Mouse (Mus musculus) left cerebral cortex, adult 18-20 months (tissue): Measurements from ENCODE around the gene Sstr4. TPM values are rescaled to one million over a fixed set of nuclear protein-coding genes. Genes with fewer than 3 reads are reported as not detected.
A peak's percentile ranks its signal among the peaks of the same experiment; 100 is the strongest.

Source experiments
- DNase-seq, 2 experiments: peaks; one replicate each; pipeline ENCODE4 v3.0.0; 2021 to 2022; ENCODE audit warnings: low spot score in 2 of 2, mixed read lengths in 1 of 2
- long read RNA-seq, 2 experiments: library from polyadenylated mRNA; stranded (forward); transcript quantifications; one replicate each; pipeline ENCODE4 v2.0.0; 2021
- total RNA-seq, 2 experiments: library from RNA; stranded (reverse); gene quantifications; 2 replicates each; pipeline ENCODE4 v1.2.3; 2021

Sstr4 gene
- 10 to 100 TPM; 27.4 to 35.5 TPM for total RNA-seq
- long read RNA-seq, experiment 1, transcript Sstr4-201 (1 exons, 1,424 nt) = major isoform, 10 of 12 reads
- long read RNA-seq, experiment 1, partial matches to known transcripts = 0 of 12 reads
- long read RNA-seq, experiment 1, other reads (novel, unspliced or antisense) = 2 of 12 reads
- long read RNA-seq, experiment 2, transcript Sstr4-201 (1 exons, 1,424 nt) = major isoform, 6 of 6 reads
- long read RNA-seq, experiment 2, partial matches to known transcripts = 0 of 6 reads
- long read RNA-seq, experiment 2, other reads (novel, unspliced or antisense) = 0 of 6 reads

DNA sequence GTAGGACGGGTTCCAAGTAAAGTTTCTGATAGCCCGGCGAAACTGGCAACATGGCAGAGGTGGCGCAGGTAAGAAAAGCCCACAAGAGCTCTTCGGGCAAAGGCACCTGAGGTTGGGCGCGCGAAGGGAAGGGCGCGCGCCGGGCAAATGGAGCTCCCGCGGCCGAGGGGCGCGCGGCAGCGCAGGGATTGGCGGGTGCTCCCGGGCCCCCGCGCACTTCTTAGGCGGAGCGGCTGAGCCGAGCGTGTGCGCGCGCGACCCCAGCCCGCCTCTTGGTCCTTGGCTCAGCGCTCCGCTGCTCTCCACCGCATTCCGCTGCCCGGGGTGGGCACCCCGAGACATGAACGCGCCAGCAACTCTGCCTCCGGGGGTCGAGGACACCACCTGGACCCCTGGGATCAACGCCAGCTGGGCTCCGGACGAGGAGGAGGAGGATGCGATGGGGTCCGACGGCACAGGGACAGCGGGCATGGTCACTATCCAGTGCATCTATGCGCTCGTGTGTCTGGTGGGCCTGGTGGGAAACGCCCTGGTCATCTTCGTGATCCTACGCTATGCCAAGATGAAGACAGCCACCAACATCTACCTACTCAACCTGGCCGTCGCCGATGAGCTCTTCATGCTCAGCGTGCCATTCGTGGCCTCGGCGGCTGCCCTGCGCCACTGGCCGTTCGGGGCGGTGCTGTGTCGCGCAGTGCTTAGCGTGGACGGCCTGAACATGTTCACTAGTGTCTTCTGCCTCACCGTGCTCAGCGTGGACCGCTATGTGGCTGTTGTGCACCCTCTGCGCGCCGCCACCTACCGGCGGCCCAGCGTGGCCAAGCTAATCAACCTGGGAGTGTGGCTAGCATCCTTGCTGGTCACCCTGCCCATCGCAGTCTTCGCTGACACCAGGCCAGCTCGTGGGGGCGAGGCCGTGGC, at the start of gene Sstr4:
Gene Sstr4 (plus strand): TSS at position 214 of the 921 bp plus-strand sequence.
- DNase-seq = peak; percentile 63 to 72

DNA sequence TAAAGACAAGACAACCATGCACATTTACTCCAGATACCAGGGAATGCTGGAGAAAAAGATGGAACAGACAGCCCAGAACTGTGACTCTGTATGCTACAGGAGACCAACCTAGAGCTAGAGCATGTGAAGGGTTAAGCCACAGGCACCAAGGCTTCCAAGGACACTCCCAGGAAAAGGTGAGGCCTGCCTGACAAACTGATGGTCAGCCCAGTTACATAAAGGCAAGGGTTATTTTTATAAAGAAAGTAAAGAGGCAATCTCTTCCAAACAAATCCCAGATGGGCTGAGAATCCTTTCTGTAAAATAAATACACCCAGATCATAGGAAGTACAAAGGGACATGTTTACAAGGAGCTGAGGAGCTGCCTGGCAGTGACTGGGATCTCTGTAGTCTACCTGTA, 49.8 kb upstream of the Sstr4 start:
- DNase-seq = no peak

DNA sequence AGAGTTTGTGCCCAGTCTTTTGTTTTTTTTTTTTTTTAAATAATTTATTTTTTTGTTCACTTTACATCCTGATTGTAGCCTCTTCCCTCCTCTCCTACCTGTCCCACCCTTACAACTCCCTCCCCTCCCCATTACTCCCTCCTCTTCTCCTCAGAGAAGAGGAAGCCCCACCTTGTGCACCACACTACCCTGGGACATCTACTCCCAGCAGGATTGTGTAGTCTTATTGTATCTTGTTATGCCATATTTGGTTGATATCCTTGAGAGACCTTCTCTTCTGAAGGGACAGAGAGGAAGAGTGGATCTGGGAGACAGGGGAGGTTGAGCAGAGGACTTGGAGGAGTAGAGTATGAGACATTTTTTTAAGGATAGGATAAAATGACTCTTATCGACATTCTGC, 48.2 kb upstream of the Sstr4 start:
- DNase-seq = no peak

DNA sequence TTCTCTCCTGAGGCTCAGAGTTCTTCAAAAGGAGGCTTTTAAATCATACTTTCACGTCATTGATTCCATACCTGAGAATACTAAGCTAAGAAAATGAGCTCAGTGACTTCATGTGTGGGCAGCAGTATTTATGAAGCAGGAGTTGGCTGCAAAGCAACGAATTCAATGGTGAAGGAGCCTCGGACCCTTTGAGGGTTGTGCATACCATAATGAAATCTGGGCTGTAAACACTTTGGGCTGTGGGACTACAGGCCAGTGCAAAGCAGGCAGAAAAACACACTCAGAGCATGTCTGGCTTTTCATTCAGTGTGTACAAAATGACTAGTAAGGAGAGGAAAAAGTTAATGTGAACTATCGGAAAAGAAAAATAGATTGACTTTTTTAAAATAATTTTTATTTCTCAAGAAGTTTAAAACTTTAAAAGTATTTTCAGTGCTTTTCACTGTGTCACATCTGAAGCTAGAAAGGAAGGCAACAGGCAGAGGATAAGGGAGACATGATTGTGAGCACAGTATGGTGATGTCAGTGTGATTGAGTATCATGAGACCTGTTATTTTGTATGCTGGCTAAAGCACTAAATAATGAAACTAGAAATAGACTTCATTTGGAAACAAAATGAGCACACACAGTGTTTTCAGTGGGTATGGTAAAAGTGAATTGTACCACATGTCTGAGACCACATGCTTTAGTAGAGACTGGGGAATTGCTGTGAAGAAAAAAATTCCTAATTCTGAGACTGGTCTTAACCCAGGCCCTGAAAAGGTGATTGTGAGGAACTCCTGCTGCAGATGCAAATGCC, 45.4 kb upstream of the Sstr4 start:
- DNase-seq = no peak

DNA sequence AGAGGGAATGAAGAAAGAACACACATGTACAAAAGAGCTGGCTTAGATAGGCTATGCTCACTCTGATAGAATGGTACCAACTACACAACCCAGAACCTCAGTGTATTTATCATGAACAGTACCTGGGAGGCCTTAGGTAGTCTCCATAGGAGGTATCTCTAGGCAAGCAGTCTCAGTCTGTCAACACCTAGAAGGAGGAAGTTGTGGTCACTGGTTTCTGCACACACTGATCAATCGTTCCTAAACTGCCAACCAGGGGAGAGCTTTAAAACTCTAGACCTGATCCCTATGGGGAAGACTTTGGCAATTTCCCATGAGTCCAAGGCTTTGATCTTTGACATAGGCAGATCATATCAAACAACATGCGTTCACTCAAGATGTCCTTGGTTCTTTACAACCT, 44.7 kb upstream of the Sstr4 start:
- DNase-seq = no peak

DNA sequence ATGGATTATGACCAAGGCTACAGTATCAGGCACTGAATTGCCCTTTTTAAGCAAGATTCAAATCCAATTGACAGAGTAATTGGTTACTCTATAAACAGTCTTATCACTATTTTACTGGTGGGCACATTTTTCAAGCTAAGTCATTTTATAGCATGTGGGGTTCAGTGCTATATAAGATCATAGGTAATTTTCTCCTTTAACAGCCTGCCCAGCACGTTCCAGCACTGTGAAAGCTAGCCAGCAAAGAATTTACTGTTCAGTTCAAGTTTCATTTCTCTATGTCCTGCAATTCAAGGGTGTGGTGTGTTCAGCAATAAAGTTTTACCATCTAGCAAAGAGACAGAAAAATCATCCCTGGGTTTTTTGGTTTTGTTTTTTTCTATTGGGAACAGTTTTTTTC, 42.5 kb upstream of the Sstr4 start:
- no peak for DNase-seq

DNA sequence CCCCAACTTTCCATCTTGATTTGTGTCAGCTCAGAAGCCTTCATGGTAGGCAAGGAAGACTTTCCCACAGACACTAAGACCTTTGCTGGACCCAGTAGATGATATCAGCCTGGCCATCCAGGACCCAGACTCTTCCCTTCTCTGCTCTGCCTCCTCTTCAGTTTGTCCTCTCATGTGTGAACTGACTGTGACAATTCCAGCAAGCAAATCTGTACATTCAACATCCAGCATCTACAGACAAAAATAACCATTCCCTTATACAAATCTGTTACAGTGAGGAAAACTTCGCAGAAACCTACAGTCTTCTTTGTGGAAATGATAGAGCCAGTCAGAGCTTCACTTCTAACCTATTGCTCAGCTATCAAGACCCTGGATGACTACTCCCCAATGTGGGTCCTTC, 38.0 kb upstream of the Sstr4 start:
- DNase-seq = no peak

DNA sequence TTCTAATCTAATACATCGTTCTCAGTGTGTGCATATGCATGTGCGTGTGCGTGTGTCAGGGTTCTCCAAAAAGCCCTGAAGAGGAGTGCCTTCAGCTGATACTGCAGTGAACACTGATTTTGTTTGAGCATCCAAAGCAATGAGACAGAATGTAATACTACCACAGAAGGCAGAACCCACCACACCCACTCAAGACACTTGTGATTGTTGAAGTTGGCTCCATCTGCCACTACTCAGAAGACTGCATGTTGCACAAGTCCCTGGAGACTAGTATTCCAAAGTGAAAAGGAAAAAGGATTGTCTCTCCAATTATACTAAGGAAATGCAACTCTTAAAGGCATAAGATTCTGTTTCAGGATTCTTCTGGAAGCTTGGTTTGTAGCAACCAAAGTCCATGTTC, 30.6 kb upstream of the Sstr4 start:
- DNase-seq = peak; percentile 9 to 39

DNA sequence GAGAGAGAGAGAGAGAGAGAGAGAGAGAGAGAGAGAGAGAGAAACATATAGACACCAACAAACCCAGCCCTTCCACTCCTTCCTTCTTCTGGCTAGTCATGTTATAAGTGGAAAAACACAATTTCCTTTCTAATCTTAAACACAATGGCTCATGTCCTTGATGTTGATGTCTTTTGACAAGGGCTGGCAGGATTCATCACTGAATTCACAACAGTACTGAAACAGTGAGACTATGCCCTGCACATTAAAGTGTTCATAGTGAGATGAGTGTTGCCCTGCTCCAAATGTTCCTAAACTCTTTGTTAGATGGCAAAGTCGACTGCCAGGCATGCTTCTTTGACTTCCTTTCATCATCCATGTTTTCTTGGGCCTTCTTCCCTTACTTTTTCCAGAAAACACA, 29.9 kb upstream of the Sstr4 start:
- DNase-seq = no peak

DNA sequence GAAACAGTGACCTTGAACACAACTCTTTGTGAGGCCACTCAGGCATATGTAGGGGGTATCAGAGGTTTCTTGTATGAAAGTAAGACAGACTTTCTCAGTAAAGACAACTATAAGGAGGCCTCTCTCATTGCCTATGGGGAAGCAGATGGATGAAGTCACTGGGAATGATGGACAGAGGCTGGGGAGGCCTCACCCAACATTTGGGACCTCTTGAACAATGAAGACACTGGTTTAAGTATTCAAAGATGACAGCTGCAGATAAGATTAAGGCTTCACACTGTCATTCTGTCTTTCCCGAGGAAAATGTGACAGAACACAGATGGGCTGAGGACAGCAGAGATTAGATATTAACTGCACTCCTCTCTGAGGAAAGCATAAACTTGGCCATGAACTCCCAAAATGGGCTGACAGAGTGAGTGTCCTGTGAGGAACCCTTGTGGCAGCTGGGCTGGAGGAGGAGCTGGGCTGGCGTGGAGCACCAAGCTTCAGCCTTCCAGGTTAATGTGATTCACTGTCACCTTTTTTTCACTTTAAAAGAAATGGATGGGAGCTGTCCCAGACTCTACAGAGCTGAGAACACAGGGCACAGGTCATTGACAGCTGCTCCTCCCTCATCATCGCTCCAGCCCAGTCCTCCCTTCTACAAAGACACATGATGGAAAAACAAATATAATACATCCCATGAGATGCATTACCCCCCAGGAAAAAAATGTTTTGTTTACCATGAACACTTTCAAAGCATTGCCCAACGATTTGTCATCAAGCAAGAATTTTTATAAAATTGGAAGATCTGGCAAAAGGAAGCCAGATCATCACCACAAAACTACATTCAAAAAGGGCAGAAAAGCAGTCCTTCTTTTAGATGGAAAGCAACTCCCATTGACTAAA, 23.2 kb upstream of the Sstr4 start:
- no peak for DNase-seq

DNA sequence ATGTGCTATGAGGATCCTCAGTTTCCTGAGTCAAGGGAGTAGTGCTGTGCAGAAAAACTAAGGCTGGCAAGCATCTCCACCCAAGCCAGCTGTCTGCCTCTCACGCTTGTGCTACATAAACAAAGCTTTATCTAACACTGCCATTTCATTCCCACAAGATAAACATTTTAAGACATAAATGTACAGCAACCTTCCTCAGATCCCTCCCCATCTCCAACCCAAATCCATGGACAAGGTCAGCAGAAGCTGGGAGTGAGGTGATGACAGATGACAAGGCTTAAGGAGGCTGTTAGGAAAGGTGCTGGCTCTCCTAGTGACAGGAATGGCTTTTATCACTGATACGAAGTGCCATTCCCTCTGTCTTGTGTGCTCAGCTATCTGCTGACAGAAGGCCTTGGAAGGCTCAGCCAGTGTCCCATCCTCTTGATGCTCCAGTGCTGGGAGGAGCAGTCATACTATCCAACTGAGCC, 21.5 kb upstream of the Sstr4 start:
- no peak for DNase-seq

DNA sequence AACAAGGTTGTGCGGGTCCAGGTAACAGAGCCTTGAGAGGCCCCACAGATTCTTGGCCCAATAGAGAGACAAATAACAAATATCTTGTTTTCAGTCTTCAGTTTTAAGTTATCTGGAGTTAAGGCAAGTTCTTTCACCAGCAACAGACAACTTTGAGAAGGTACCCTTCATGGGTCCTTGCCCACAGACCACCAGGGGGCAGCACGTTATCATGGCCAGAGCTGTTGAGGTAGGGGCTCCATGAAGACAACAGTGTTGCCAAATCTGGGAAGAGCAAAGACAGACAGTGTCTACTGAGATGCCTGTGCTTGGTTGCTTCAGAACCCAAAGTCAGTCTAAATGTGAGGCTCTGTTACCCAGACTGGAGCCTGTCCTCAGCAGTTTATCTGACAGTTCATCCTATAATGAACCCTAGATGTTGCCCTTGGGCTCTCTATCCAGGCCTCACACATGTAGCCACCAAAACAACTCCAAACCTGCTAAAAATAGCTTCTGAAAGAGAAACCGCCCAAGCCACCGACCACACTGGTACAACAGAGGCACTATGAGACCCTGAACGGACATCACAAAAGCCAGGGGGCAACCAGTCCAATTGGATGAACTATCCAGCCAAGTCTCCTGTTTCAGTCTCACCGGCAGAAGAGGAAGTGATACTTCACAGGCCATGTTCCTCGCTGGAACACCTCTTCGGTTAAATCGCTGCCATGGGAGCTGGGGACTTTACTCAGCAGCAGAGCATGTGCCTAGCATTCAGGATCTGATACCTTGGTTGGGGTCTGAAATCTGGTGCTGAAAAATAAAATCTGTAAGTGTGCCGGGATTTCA, 19.6 kb upstream of the Sstr4 start:
- DNase-seq = peak in 1 of 2 experiments; percentile 16

DNA sequence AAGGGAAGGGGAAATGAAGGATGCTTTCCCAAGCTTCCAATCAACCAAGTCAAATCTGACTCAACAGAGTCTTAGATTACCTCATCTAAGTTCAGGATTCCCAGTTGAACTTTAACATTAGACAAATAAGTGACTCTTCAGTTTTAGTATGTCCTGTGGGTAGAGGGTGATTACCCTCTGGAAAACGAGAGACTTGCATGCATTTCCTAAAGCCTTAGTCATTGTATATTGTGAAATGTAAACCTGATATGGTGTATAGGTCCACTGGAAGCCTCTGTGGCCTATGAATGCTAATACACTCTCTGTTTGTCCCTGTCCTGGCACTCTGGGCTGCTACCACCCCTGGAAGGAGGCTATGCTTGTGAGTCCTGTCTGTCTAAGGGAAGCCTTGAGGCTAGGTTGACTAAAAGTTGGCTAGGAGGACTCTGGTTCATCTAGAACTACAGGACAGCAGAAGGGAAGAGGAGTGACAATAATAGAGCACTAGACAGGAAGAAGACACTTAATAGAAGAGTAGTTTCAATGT, 16.3 kb upstream of the Sstr4 start:
- no peak for DNase-seq

DNA sequence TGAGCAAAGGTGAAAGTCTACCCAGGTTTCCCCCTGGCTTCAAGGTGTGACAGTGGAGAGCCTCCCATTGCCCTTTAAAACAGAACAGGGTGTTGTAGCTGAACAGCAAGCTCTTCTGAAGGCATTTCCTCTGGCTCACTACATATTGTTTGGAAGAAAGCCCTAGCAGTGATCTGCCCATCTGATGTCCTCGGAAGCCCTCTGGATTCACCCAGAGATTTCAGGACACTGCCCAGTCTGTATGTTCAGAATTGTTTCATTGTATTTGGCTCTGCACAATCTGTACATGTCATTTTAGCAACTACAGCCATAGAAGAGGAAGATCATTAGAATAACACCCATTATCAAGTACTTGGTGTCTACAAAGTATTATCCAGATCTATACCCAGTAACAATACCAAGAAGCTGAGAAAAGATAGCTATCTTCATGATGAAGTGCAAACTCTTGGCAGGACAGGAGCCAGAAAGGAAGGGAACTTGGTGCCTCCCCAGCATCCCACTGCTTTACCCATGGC, 15.2 kb upstream of the Sstr4 start:
- no peak for DNase-seq

DNA sequence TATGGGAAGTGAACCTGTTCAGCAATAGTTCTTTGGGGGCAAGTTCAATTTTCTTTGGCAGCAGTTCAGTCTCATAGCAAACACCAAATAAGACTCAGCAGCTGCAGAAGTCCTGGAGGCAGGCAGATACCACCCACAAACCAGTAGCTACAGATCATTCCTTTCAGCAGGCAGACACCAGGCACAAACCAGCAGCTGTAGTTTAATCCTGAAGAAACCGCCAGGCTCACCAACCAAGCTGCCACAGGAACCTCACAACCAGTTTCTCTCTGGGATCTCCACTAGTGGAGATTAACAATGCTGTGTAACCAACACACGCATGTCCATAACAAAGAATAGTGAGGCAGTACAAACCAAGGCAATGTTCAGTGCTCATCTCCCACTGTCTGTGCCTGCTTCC, 14.1 kb upstream of the Sstr4 start:
- no peak for DNase-seq

DNA sequence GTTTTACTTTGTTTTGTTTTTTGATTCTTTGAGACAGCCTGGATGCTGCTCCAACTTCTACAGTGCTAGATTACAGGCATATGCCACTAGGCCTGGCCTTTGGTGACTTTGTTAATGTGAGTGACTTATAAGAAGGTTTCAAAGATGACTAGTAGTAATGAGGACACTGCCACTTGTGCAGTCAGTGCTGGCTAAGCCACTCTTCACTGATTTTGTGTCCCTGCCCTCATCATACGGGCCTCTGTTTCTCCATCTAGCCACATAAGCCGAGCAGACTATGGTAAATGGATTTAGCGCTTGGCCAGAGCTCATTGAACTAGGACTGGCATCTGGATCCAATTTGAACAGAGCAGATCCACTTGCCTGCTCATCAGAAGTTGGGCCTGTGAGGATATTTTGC, 8.7 kb upstream of the Sstr4 start:
- no peak for DNase-seq

DNA sequence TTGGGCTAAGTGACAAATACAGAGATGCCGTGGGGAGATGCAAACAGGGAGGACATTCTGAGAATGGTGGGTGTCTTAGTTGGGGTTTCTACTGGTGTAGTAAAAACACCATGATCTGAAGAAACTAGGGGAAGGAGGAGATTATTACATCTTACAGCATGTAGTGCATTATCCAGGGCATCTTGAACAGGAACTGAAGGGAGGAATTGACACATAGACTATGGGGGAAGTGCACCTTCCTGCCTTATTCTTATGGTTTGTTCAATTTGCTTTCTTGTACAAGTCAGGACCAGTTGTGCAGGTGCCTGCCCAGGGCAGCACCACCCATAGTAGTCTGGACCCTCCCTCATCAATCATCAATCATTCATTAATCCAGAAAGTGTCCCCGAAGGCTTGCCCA, 8.2 kb upstream of the Sstr4 start:
- no peak for DNase-seq

DNA sequence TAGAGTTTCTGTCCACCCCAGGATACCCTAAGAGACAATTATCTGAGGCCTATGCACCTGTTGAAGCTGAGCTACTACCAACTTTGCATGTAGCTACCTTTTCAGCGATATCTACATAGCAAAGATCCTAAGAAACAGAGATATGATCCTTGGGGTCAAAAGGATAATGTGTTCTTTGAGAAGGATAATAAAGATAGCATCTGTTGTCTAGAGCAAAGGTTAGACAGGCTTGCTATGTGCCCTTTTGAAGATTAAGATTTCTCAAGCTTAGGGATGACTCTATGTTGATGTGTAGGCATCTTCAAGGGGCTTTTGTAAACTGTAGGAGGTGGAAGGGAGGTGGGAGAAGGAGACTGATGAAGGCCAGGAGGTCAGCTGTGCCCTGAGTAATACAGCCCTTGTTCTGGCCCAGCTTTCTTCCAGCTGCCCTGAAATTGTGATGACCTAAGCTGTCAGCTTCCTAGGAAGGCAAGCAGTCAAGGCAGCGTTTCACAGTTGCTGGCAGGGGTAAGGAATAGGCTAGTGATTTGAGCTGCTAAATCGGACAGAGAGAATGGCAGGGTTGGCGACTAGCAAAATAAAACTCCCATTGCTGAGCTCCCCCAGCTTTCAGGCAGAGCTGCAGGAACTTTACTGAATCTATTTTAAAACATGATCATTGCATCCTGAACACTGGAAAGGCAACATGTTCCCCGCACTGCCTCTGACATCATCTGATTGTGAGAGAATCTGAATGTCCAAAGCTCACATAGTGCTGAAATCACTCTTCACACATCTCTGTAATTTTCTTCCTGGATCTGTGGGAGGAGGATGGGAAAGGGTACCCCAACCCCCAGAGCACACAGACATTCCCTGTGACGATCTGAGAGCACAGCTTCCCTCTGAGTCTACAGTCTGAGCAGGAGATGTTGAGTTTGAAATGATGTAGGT, 7.2 kb upstream of the Sstr4 start:
- DNase-seq = peak; percentile 28 to 51
